Mouse (Mus musculus) erythroblast, embryonic 14.5 days (primary cell): Measurements from ENCODE around the gene Rgs17.

ENCODE experiments used
- GATA1 ChIP-seq: IDR thresholded peaks from 2 replicates; pipeline ENCODE4 v1.6.1; 2012; ENCODE audit warnings: low read length, inconsistent platforms, mixed read lengths
- TAL1 ChIP-seq: IDR thresholded peaks from 3 replicates; pipeline ENCODE4 v1.6.1; 2012; ENCODE audit warnings: low read length, inconsistent platforms, mixed read lengths

- TF ChIP-seq TAL1 (no peak), GATA1 (no peak)
These were observed 103.4 kb downstream of the Rgs17 start for GRCm38 (mm10) chr10:5818772-5819171.
